Mouse (Mus musculus) lung, postnatal 36 days (tissue): ENCODE results near the gene Naaladl2.
"Not testable (repeated sequence)": the region's sequence is repeated elsewhere in the genome, so short reads cannot be mapped to it uniquely, and the experiment has no call there.

Experiments
- DNase-seq: peaks from one replicate; pipeline ENCODE4 v3.0.0; 2022; ENCODE audit warnings: mixed read lengths

Gene Naaladl2

DNA sequence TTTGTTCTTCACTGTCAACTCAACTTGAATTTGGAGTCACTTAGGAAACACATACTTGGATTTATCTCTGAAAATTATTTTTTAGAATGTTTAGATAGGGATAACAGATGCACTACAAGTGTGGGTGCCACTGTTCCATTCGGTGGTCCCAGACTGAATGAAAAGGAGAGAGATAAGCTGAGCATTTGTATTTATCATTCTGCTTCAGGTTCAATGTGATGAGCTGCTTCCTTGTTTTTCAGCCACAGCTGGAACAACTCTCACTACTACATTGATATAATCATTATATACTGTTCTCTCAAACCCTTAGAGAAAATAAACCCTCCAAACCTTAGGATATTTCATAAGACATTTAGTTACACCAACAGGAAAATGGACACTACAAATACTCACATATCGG, 918.6 kb downstream of the Naaladl2 start:
- DNase-seq: no peak

DNA sequence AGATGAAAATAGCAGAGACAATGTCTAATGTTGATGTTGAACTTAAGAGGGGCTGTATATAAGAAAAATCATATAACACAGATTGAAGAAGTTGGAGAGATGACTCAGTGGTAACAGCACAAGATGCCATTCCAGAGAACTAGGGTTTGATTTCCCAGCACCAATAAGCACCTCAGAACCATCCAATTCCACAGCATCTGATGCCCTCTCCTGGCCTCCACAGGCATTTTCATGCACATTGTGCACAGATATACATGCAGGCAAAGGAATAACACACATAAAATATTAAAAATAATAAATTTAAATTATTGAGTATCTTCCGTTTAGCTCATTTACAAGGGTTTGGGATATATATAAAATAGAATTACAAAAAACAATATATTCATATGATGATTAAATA, 926.6 kb downstream of the Naaladl2 start:
- DNase-seq: no peak

GRCm38 (mm10) chr3:24166531-24166930, 977.5 kb downstream of the Naaladl2 start:
- DNase-seq: no peak

DNA sequence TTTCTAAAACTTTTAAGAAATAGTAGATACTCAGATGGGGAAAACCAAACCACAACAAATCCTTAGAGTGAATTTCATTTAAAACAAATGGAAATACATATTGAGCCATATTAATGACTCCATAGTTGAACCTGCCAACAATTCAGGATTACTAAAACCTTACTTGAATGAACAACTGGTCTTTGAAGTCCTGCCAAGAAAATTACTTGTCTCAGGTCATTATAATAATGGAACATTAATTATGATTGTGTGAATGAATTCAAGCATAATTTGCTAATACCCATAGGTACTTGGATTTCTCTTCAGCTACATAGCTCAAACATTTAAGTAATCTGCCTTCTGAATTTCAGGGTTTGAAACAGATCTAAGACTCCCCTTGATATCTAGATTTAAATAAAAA, 980.1 kb downstream of the Naaladl2 start:
- DNase-seq: no peak

DNA sequence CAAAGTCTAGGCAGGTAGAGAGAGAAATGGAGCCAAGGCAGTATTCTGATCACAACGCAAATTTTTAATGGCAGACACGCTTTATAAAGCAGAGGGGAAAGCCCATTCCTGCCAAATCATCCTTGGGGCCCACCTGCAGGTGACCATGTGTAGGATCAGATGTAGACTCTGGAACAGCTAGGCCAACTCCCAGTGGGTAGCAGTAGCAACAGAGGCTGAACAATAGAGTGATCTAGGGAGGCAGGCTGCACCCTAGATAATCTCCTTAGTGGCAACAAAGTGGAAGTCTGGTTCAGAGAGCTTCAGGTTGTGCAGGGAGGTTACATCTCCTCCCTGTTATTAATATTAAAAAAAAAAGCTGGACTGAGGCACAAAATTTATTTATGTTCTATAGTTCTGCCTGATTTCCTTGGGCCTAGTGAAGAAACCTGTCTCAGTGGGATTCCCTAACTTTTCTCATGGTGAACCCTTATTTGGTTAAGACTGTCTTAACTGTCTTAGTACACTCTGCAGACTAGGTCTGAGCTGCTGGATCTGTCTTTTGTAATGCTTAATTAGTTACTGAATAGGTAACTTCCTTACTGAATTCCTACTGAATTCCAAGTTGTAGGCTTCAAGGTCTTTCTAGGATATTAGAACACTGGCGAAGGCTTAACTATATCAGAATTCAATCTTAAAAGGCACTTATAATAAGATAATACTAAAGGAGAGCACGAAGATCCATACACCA, 992.8 kb downstream of the Naaladl2 start:
- DNase-seq: not testable (repeated sequence)

- no peak for DNase-seq
Observed at GRCm38 (mm10) chr3:24142808-24143207, 1001.3 kb downstream of the Naaladl2 start.

GRCm38 (mm10) chr3:24138002-24138401, 1006.1 kb downstream of the Naaladl2 start:
- no peak for DNase-seq

DNA sequence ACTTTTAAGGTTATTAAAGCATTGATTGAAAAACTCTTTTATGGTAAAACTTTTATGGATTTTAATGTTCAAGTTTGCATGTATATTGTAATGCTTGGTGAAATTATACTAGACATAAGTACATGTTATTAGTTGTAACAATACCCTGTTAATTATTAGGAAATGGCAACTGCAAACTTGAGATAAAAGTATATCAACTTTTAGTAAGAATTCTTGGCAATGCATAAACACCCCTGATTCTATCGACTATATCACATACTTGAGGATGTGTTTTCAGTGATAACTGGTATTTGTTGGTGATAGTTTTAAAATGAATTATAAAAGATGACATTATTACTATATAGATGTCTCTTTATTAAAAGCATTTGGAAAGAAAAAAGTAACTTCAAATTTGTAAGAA, 1017.9 kb downstream of the Naaladl2 start:
- no peak for DNase-seq

- DNase-seq: no peak
Observed at GRCm38 (mm10) chr3:24124034-24124433, 1020.0 kb downstream of the Naaladl2 start.

DNA sequence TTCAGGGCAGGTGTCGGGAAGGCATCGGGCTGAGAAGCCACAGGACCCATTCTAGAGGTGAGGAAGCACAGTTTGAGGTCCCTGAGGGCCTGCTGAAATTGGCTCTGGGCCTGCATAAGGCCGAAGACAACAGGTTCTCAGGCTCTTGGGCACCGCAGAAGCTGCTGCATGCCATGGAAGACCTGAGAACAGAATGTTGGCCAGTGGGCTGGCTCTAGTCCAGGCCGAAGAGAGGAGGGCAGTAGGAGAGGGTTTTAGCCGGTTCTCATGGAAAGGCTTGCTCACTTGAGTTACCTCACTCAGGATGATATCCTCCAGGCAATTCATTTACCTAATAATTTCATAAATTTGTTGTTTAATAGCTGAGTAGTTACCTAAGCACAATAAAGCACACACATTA, 1025.9 kb downstream of the Naaladl2 start:
- DNase-seq: no peak

- no peak for DNase-seq
Observed at GRCm38 (mm10) chr3:24114849-24115248, 1029.2 kb downstream of the Naaladl2 start.

DNA sequence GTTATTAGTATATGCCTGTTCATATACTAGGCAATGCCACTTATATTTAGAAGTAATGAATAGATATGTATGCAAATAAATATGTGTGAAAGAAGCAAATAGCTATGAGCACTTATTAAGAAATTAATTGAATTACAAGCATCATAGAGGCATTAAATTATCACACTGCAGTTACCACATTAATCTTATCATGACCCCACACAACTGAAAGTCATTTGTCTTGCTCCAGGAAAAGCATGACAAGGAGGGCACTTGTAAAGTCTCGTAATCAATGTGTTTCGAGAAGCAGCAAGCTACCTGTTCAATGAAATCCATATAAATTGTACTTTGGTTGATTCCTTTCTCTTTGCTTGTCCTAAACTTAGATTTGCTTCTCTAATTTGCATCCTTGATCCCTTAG, 1030.7 kb downstream of the Naaladl2 start:
- no peak for DNase-seq

DNA sequence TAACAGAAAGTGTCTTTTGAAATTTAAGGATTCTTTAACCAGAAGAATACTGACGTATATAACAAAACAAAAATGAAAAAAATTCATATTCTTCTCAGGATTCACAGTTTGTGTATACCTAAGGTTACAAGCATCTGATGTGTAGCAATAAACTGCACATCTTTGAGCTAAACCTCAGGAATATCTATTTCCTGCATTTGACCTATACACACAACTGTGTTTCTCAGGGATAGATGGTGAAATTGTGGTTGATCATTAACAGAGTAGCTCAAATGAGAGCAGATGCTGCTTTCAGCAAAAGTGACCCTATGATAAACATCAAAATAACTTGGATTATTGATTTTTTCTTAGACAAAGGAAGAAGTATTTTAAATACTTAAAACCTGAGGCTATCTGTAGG, 1037.7 kb downstream of the Naaladl2 start:
- DNase-seq: no peak

GRCm38 (mm10) chr3:24079761-24080160, 1064.3 kb downstream of the Naaladl2 start:
- DNase-seq: no peak

DNA sequence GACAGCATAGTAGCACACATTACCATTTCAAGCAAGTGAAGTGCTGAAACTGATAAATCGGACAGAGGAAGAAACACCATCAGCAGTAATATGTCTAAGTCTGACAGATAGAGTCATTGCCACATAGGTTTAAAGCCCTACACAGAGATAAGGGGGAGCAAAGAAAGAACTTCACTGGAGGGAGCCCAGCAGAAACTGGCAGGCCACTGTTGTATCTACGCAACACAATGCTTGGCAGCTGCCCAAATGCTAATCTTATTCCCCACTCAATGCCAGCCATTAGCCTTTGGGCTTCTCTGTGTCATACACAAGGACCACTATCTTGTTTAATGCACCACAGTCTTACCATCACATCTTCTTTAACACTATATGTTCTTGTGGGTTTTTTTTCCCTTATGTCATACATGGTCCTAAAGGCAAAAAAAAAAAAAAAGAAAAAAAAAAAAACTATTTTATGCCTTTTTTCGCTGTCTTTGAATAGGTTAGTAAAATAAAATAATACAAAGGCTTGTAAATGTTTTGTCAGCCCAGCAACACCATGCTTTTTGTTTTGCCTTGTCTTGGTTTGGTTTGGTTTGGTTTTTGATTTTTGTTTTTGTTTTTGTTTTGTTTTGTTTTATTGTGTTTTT, 1072.8 kb downstream of the Naaladl2 start:
- DNase-seq: peak; percentile 61

DNA sequence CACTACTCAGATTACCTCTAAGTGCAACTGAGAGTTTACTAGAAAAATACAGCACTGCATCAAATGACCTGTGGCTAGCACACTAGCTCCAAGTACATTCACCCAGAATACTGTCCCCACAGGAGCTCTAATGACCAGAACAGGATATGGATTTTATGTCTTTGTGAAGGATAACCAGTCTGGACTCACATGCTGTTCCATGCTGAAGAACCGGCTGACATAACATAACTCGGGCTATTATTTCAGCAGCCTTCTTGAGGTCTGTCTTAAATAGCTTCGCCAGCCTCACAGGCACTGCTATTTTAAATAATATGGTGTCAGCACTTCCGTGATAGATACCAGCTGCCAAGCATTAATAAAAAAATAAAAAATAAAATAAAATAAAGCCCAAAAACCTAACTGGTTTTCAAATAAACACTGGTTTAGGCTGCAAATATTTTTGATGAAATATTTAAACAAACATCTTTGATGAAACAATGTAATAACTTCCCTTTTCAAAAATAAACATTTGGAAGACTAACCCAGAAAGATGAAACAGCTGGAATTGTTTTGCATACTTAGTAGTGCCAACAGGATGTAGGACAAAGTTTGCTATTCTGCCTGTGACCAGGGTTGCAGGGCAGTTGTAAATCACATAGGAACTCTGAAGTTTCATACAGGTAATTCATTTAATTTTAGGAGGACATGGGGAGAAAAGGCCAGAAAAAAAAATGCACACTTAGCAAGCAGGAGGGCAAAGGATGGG, 1073.5 kb downstream of the Naaladl2 start:
- peak; percentile 18 for DNase-seq

DNA sequence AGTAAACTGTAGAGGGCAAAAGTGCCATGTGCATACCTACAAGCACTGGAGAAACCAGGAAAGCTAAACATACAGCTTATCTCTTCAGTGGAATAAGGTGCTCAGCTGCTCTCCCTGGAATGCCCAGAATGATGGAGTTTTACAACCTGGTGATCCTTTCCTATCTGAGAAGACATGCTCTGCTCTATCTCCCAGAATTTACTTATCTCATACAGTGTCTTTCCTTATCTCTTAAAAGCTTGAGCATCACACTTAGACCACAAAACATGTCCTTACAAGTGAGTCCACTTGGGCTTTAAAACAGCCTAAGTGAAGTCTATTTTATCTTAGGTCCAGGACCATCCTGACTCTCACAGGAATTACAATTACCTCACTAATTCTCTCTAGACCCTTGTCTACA, 1095.8 kb downstream of the Naaladl2 start:
- no peak for DNase-seq

GRCm38 (mm10) chr3:24001741-24002140, 1142.3 kb downstream of the Naaladl2 start:
- DNase-seq: no peak

DNA sequence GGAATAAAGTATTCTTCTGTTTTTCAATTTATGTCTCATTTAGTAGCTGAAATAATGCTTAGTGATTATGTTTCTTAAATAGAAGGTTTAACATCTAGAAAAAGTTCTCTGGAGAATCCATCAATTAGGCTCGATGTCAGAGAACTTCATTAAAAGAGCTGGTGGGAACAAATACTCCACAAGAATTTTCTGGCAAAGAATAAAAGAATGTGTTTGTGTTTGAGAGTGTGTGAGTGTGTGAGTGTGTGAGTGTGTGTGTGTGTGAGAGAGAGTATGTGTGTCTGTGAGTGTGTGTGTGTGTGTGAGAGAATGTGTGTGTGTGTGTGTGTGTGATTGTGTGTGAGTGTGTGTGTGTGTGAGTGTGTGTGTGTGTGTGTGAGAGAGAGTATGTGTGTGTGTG, 1170.3 kb downstream of the Naaladl2 start:
- DNase-seq: no peak

GRCm38 (mm10) chr3:23972747-23973667, 1171.1 kb downstream of the Naaladl2 start:
- no peak for DNase-seq

GRCm38 (mm10) chr3:23962961-23963621, 1181.0 kb downstream of the Naaladl2 start:
- no peak for DNase-seq

GRCm38 (mm10) chr3:23946182-23946581, 1197.9 kb downstream of the Naaladl2 start:
- DNase-seq: no peak
